Mouse (Mus musculus): ENCODE results near the gene Cyp2a22. TPM values are rescaled to one million over a fixed set of nuclear protein-coding genes. Genes with fewer than 3 reads are reported as not detected.
"Not testable (repeated sequence)": the region's sequence is repeated elsewhere in the genome, so short reads cannot be mapped to it uniquely, and the experiment has no call there.

The Cyp2a22 gene
- not detected in 2 replicates for total RNA-seq (2017)

GRCm38 (mm10) chr7:26939262-26939661 is at the start of gene Cyp2a22:
Cyp2a22 (minus strand) TSS chr7:26939384.
- no peak for ATAC-seq (ENCODE audit: extremely low read depth, insufficient number of reproducible peaks, low FRiP score, poor library complexity, severe bottlenecking)

- not testable (repeated sequence) for ATAC-seq (ENCODE audit: extremely low read depth, insufficient number of reproducible peaks, low FRiP score, poor library complexity, severe bottlenecking)
Measured at GRCm38 (mm10) chr7:26983151-26983550, 44.0 kb upstream of the Cyp2a22 start.

- ATAC-seq (ENCODE audit: extremely low read depth, insufficient number of reproducible peaks, low FRiP score, poor library complexity, severe bottlenecking): no peak
Measured at GRCm38 (mm10) chr7:26982551-26982950, 43.4 kb upstream of the Cyp2a22 start.

- not testable (repeated sequence) for ATAC-seq (ENCODE audit: extremely low read depth, insufficient number of reproducible peaks, low FRiP score, poor library complexity, severe bottlenecking)
Measured at GRCm38 (mm10) chr7:26981937-26982336, 42.8 kb upstream of the Cyp2a22 start.

- not testable (repeated sequence) for ATAC-seq (ENCODE audit: extremely low read depth, insufficient number of reproducible peaks, low FRiP score, poor library complexity, severe bottlenecking)
Measured at GRCm38 (mm10) chr7:26981464-26981863, 42.3 kb upstream of the Cyp2a22 start.

GRCm38 (mm10) chr7:26962371-26962770 is 23.2 kb upstream of the Cyp2a22 start:
- ATAC-seq (ENCODE audit: extremely low read depth, insufficient number of reproducible peaks, low FRiP score, poor library complexity, severe bottlenecking): not testable (repeated sequence)

GRCm38 (mm10) chr7:26953306-26953705 is 14.1 kb upstream of the Cyp2a22 start:
- not testable (repeated sequence) for ATAC-seq (ENCODE audit: extremely low read depth, insufficient number of reproducible peaks, low FRiP score, poor library complexity, severe bottlenecking)

- not testable (repeated sequence) for ATAC-seq (ENCODE audit: extremely low read depth, insufficient number of reproducible peaks, low FRiP score, poor library complexity, severe bottlenecking)
Measured at GRCm38 (mm10) chr7:26952671-26953070, 13.5 kb upstream of the Cyp2a22 start.

GRCm38 (mm10) chr7:26941320-26941925 is 2.2 kb upstream of the Cyp2a22 start:
- ATAC-seq (ENCODE audit: extremely low read depth, insufficient number of reproducible peaks, low FRiP score, poor library complexity, severe bottlenecking): not testable (repeated sequence)

- ATAC-seq (ENCODE audit: extremely low read depth, insufficient number of reproducible peaks, low FRiP score, poor library complexity, severe bottlenecking): not testable (repeated sequence)
Measured at GRCm38 (mm10) chr7:26917114-26917513, 22.1 kb downstream of the Cyp2a22 start.

Other genes starting within 250 kb of the Cyp2a22 start
- gene Cyp2b19, start 182.2 kb downstream of the Cyp2a22 start, total RNA-seq (2017): not detected in 2 replicates
- gene Cyp2g1, start 130.5 kb downstream of the Cyp2a22 start, total RNA-seq (2017): not detected in 2 replicates
- not detected in 2 replicates for gene Cyp2a5, start 104.1 kb downstream of the Cyp2a22 start, total RNA-seq (2017)
- gene Cyp2a12, start 89.7 kb upstream of the Cyp2a22 start, total RNA-seq (2017): not detected in 2 replicates
- not detected in 2 replicates for gene Cyp2f2, start 180.5 kb upstream of the Cyp2a22 start, total RNA-seq (2017)
- gene Cyp2t4, start 214.3 kb upstream of the Cyp2a22 start, total RNA-seq (2017): not detected in 2 replicates
- 70.5 and 73.3 TPM in 2 replicates for gene Egln2, start 227.4 kb upstream of the Cyp2a22 start, total RNA-seq (2017)
- gene Rab4b, start 239.5 kb upstream of the Cyp2a22 start, total RNA-seq (2017): 66.0 and 67.0 TPM in 2 replicates
- not detected in 2 replicates for gene Gm21983, start 241.7 kb upstream of the Cyp2a22 start, total RNA-seq (2017)
- gene Mia, start 241.8 kb upstream of the Cyp2a22 start, total RNA-seq (2017): 1.4 TPM in 1 of 2 replicates, not detected in the other